Mouse (Mus musculus) megakaryocyte, embryonic 14.5 days (primary cell): ENCODE measurements around the gene Mslnl.

ENCODE experiments used
- FLI1 ChIP-seq: IDR thresholded peaks from 2 replicates; pipeline ENCODE4 v1.6.1; 2012; ENCODE audit warnings: low read length, inconsistent platforms, mixed read lengths
- GATA1 ChIP-seq: IDR thresholded peaks from 3 replicates; pipeline ENCODE4 v1.6.1; 2012; ENCODE audit warnings: mixed read lengths, low read length, inconsistent platforms, borderline replicate concordance

DNA sequence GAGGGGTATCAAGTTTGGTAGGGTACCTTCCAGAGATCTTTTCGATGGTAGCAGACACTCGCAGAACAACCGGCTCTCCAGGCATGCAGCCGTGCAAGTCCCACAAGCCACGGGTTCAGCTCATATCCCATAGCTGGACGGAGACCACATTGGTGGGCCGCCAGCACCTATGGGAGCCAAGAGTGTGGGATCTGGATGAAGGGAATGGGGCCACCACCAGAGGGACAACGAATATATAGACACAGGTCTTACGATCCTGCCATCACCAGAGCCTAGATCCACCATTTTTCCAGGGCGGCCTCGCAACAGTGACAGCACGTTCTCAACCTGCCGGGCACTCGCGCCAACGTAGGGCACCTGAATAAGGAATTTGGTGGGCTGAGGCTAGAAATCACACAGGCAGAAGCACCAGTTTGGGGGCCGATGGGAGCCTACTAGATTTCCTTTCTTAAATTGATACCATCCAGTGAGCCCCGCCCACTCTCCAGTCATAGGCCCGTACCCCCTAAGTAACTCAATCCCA, 55.5 kb downstream of the Mslnl start:
- no peak for TF ChIP-seq FLI1
- no peak for TF ChIP-seq GATA1
